Mouse (Mus musculus): ENCODE data around the gene Lbhd2.

DNA sequence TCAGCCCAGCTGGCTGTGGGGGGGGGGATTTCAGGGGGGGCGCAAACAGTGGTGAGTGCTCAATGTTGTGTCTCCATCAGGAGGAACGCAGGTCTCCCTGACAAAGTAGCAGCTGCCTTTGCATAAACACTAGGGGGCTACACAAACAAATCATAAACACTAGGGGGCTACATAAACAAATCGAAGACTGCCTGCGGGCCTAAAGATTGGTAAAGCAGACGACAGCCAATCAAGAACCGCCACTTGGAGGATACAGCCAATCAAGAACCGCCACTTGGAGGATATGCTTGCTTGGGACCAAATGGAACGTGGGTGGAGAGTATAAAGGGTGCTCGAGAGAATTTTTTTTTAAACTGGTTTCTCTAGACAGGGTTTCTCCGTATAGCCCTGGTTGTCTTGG, 1.7 kb upstream of the Lbhd2 start:
- TF ChIP-seq POLR2A (IDR thresholded peaks at IDR 0.05; ENCODE audit: control insufficient read depth, low read depth, low read length) (no peak), CTCF (IDR thresholded peaks at IDR 0.05; ENCODE audit: control insufficient read depth, insufficient read depth, insufficient replicate concordance, low read depth, low read length) (no peak)
